Mouse (Mus musculus) left cerebral cortex, adult 2 months (tissue): ENCODE data around the gene Exoc3l4. TPM values are rescaled to one million over a fixed set of nuclear protein-coding genes. Genes with fewer than 3 reads are reported as not detected.

Source experiments
- DNase-seq, 2 experiments: peaks; one replicate each; pipeline ENCODE4 v3.0.0; 2021 to 2022; ENCODE audit warnings: low spot score in 2 of 2, mixed read lengths in 1 of 2; ENCODE audit errors: extremely low spot score in 1 of 2
- H3K27ac ChIP-seq: fragments of 200-600 bp; 2 replicates; pipeline ENCODE4 v1.8.1; 2022
- H3K4me3 ChIP-seq: fragments of 200-600 bp; 2 replicates; pipeline ENCODE4 v1.8.1; 2022
- CTCF ChIP-seq: fragments of 200-600 bp; IDR thresholded peaks from 2 replicates; pipeline ENCODE4 v1.8.1; 2022; ENCODE audit warnings: antibody characterized with exemption, mild to moderate bottlenecking, moderate library complexity
- intact Hi-C: fragments of 180-260 bp; cut with DNase I; formaldehyde crosslinking; loops from one replicate; pipeline ENCODE4 v1.15.1; 2025
- total RNA-seq, 2 experiments: library from RNA; stranded (reverse); gene quantifications; 2 replicates each; pipeline ENCODE4 v1.2.3; 2021

Exoc3l4 gene
- total RNA-seq, 2 experiments from 2014 or later, result 0.54 to 0.96 TPM

DNA sequence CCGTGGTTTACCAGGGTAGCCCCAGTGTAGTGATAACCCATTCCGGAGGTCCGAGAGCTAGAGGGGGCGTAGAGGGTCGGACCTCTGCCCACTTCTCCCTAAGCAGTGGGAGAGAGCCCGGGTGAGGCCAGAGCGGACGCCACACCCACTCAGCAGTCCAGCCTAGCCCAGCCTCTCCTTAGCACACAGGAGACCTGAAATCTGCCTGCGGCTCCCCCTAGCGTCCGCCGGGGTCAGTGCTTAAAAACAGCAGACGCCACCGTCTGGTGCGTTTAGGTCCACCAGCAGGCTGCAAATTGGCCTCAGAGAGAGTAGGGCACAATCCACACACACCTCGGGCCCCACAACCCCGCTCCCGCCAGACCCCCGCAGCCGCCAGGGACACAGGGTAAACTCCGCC, 3.5 kb upstream of the Exoc3l4 start:
- intact Hi-C loops, result loop anchor here (1.0 kb wide), 1 partner anchor 12 kb away; no protein-coding TSS in a partner anchor
- peak; percentile 85 to 89 for DNase-seq
- peak overlapping the region; percentile 29 for H3K4me3 ChIP-seq
- peak; percentile 100 for TF ChIP-seq CTCF
- no peak overlapping the region for H3K27ac ChIP-seq

DNA sequence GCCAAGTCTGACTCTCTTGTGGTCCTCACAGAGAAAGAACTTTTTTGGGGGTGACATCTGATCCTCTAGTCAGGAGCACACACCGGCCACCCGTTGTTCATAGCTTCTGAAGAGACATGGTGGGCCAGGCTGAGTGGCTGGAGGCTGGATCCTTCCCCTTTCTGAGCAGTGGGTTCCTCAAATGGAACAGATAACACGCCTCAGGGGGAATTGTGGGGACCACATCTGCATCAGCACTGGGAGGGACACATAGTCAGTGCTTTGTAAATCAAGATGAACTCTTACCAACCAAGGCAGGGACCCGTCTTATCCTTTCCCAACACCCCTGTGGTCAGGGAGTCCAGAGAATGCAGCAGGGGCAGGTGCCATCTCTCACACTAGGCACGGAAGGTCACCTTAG, 3.1 kb downstream of the Exoc3l4 start:
- Histone ChIP-seq H3K4me3 (no peak overlapping the region), H3K27ac (no peak overlapping the region)
- no peak for DNase-seq
- intact Hi-C loops, result no loop called here
- no peak for TF ChIP-seq CTCF

DNA sequence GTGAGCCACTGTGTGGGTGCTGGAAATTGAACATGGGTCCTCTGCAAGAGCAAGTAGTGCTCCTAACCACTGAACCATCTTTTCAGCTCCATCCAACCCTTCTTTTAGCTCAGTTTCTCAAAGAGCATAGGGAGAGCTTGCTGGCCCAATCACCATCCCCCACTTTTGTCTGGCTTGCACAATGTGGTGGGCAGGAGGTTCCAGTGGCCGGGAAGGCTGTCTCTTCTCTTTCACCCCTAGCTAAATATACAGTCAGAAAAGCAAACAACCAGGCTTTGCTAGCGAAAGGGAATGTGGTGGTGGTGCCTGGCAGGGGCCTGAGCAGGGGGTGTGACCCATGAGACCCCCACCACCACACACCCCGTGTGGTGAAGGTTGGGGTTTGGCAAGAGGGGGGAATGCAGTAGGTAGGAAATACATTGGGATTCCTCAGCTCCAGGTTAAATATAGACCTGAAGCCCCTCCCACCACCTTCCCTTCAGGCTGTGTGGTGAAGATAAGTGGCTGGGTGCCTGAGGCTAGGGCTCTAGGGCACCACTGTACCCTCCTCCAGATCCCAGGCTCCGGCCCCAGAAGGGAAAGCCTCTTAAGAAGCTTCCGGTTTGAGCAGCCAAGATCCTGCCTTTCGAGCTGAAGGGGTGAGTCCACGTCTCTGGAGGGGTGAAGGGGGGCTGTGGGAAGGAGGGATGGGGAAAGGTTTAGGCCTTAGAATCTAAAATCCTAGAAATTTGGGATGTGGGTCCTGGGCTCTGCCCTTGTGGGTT, 4.3 kb downstream of the Exoc3l4 start:
- Histone ChIP-seq H3K4me3 (no peak overlapping the region), H3K27ac (no peak overlapping the region)
- intact Hi-C loops, result no loop called here
- TF ChIP-seq CTCF, result no peak
- no peak for DNase-seq

DNA sequence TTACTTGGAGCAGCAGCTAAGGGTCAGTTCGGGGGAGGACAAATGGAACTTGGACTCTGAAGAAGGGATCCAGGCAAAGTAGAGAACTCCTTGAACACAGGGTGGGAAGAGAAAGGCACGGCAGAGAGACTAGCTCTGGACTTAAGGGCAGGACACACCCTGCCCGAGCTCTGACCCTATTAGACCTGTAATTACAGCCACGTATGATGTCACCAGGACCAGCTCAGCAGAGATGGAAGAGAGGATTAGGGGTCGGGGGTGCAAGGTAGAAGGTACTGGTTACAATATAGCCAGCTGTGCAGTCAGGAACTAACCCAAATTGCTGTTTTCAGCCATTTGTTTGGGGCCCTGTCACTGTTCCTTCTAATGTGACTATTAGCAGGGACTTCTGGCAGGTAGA, 6.0 kb downstream of the Exoc3l4 start:
- Histone ChIP-seq H3K27ac (no peak overlapping the region), H3K4me3 (no peak overlapping the region)
- no peak for DNase-seq
- intact Hi-C loops, result no loop called here
- no peak for TF ChIP-seq CTCF

DNA sequence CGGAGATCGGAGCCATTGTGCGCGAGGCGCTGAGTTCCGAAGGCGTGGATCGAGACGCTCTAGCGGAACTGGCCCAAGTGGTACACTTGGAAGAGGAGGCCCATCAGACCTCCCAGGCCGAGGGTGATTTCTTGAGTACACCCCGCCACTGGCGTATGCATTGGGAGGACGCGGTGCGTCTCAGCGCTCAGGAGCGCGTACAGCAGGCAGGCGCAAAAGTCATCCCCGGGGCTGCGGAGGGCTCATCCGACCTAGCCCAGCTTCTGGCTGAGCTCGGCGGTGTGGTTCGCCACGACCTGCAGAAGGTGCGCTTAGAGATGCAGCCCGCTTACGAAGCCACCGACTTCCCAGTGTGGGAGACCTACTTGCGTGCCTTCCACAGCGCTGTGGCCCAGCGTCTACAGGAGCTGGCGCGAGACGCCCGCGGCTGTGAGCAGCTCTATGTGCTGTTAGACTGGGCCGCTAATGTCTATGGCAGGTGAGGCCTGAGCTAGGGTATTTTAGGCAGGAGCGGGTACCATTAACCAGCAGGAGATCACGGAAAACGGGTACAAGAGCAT, 6.8 kb downstream of the Exoc3l4 start:
- intact Hi-C loops, result loop anchor here (2.0 kb wide), 1 partner anchor 45 kb away; no protein-coding TSS in a partner anchor
- no peak for DNase-seq
- H3K4me3 ChIP-seq, result no peak overlapping the region

DNA sequence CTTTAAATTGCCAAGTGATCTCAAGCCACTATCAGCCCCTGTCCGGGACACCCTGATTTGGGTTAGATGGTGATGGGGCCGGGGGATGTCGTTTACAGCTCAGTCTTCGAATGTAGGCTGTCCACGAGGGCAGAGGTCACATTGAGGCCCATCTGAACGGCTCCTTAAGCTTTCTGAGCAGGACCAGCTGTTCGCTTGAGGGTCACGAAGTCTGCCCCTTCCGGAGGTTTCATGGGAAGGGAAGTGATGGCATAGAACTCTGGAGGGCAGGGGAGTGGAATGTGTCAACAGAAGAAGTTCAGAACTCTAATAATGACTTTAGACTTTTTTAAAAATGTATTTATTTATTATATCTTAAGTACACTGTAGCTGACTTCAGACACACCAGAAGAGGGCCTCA, 7.7 kb downstream of the Exoc3l4 start:
- intact Hi-C loops, result loop anchor here (2.0 kb wide), 1 partner anchor 44 kb away; no protein-coding TSS in a partner anchor
- no peak for DNase-seq
- Histone ChIP-seq H3K27ac (no peak overlapping the region), H3K4me3 (no peak overlapping the region)
- no peak for TF ChIP-seq CTCF

More for the DNA sequence above, 6.8 kb downstream of the Exoc3l4 start:
- no peak overlapping the region for H3K27ac ChIP-seq
- TF ChIP-seq CTCF, result no peak

DNA sequence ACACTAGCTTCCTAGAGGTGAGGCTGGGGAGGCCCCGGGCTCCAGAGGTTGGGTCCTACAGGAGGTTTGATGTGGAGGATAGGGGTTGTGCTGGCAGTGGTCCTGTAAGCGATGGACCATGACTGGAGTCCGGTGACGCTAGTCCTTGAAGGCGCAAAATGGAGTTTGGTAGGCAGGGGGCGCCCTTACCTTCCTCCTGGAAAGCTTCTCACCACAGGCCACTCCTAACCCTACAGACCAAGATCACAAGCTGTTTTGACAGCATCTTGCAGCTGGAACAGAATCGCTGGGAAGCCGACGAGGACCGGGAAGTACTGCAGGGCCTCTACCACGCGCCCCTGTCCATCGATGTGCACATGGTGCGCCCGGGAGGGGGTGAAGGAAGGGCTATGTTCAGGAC, 8.4 kb downstream of the Exoc3l4 start:
- peak; percentile 80 for TF ChIP-seq CTCF
- peak; percentile 77 to 83 for DNase-seq
- Histone ChIP-seq H3K27ac (no peak overlapping the region), H3K4me3 (no peak overlapping the region)
- intact Hi-C loops, result loop anchor here (2.0 to 5.0 kb wide), 2 partner anchors 44 to 222 kb away; no protein-coding TSS in a partner anchor

DNA sequence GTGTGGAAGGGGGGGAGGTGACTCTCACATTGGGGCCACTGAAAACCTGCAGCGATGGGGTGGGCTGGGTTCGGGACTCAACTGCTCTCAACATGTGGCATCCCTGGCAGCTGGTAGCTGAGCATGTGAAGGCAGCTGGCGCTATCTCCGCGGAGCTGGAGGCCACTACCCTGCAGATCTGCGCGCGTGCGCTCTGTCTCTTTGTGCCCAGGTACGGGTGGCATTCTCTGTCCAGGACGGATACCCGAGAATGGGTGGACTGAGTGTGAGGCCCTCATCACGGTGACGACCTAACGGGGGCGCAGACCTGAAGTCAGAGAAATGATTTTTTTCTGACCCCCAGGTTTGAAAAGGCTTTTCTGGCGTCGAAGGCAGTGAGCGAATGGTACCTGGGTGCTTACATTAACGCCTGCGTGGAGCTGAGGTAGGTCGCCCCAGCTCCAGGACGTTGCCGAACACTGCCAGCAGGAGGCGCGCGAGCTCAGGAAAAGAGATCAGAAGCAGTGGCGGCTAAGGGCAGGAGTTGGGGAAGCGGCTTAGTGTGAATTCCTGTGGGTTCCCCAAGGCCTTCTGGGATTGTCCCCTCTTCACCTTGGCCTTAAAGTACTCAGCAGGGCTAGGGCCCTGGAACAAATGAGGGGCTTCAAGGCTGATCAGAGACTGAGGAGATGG, 9.1 kb downstream of the Exoc3l4 start:
- Histone ChIP-seq H3K4me3 (0 out of 2 replicates have a peak overlapping the region, but pooled peaks have one; percentile 7), H3K27ac (no peak overlapping the region)
- intact Hi-C loops, result loop anchor here (1.0 to 5.0 kb wide), 4 partner anchors 33 to 221 kb away; no protein-coding TSS in a partner anchor
- peak; percentile 95 for TF ChIP-seq CTCF
- peak; percentile 90 to 97 for DNase-seq

DNA sequence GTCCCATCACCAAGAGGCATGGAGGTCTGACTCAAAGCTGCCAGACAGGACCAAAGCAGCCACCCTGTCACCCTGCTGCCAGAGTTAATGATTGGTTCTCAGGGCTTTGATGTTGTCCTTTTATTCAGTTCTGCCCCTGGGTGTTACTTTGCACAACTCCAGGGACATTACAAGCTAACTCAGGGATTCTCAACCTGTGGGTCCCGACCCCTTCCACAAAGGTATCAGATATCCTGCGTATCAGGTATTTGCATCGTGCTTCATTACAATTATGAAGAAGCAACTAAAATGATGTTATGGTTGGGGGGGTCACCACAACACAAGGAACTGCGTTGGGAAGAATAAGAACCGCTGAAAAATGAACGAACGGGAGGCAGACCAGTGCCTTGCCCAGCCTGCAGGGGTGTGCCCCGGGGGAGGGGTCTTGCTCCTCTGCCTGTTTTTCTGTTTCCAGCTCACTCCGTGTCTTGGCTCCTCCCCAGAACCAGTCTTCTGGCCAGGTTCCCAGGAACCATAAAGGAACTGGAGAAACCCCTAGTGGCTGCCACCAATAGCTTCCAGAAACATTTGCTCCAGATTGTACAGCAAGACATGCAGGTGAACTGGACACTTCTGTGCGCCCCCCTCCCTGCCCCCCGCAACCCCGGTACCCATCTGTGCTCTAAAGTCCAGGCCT, 10.8 kb downstream of the Exoc3l4 start:
- no peak for DNase-seq
- no peak overlapping the region for H3K4me3 ChIP-seq
- no peak for TF ChIP-seq CTCF
- H3K27ac ChIP-seq, result no peak overlapping the region
- intact Hi-C loops, result loop anchor here (5.0 kb wide), 1 partner anchor 220 kb away; no protein-coding TSS in a partner anchor

DNA sequence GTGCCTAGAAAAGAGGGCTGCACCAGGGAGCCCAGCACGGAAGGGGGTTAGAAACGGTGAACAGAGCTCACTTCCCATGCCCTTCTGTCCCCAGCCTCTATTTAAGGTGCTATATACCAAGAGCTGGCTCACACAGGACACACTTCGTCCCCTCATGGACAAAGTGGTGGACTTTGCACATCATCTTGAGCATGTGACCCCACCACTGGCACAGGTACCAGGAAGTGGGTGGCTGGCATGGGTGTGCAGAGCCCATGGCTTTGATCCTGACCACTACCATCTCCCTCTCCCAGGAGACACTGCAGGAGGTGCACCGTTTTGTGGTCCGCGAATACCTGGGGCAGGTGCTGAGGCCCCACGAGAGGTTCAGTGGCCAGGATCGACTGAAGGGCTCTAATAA, 11.5 kb downstream of the Exoc3l4 start:
- Histone ChIP-seq H3K27ac (no peak overlapping the region), H3K4me3 (no peak overlapping the region)
- intact Hi-C loops, result loop anchor here (5.0 kb wide), 1 partner anchor 219 kb away; no protein-coding TSS in a partner anchor
- no peak for DNase-seq
- TF ChIP-seq CTCF, result no peak

DNA sequence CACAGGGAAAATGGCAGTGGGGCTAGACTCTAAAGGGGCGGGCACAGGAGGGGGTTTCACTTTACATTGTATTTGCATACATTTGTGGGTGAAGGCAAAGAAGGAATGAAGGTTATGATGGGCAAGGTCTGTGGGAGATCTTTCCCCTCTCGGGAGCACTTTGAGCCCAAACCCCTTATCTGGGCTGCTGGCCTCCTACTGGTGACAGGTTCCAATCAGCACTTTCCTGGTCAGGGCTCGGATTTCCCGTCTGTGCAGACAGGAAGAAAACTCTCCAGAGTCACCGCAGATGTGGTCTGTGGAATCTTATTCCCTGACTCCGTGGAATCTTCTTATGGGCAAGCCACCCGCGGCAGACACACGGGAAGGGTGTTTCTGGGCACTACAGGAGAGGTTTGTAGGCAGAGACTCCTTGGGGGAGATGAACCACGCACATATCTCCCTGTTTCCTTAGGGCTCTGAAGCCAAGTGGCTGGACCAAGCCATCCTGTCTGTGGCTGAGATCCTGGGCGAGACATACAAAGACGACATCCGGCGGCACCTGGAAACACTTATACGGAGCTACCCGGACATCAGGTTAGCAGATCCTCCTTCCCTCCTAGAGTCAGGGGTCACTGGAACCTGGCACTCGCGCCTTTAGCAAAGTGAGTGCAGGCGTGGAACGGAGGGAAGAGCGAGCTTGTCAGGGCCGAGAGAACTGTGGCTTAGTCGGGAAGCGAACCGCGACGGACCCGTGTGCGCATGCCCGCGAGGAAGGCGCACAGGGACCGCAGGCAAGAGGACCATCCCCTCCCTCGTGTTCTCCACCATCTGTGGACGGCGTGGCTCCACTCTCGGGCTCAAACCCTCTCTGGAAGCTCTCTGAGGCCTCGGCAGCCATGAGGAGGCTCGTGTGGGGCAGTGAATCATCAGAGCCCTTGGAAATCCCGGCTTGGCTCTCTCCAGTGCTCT, 12.4 kb downstream of the Exoc3l4 start:
- DNase-seq, result peak in 1 of 2 experiments; percentile 30
- no peak; the same call in 1 of the 2 replicates for TF ChIP-seq CTCF
- peak overlapping the region; percentile 34 for H3K4me3 ChIP-seq
- 0 out of 2 replicates have a peak overlapping the region, but pooled peaks have one; percentile 28 for H3K27ac ChIP-seq
- intact Hi-C loops, result loop anchor here (5.0 kb wide), 1 partner anchor 218 kb away; no protein-coding TSS in a partner anchor
